Mouse (Mus musculus) embryonic facial prominence, embryonic 14.5 days (tissue): ENCODE measurements around the gene Krtap13-1. TPM values are rescaled to one million over a fixed set of nuclear protein-coding genes. Genes with fewer than 3 reads are reported as not detected.

Experiments
- polyA plus RNA-seq: library from polyadenylated mRNA; unstranded; fragments of >200 nt; fragmentation: Nextera tagmentation; extraction: Ambion mirVana; gene quantifications from 2 replicates; pipeline ENCODE4 v1.2.1, GENCODE M21; 2014

Gene Krtap13-1
- polyA plus RNA-seq, 1 experiment from 2014 or later: not detected

Other genes starting within 250 kb of the Krtap13-1 start
- gene Cldn17, start 221.9 kb upstream of the Krtap13-1 start, polyA plus RNA-seq: 0.41 TPM in 1 of 2 replicates, not detected in the other
- gene Cldn8, start 165.7 kb upstream of the Krtap13-1 start, polyA plus RNA-seq: 7.8 TPM in 2 replicates
- gene Krtap24-1, start 116.6 kb upstream of the Krtap13-1 start, polyA plus RNA-seq: 0.11 TPM in 1 of 2 replicates, not detected in the other
- gene 2310079G19Rik, start 101.2 kb upstream of the Krtap13-1 start, polyA plus RNA-seq: not detected in 2 replicates
- gene Krtap26-1, start 81.1 kb upstream of the Krtap13-1 start, polyA plus RNA-seq: 0.42 TPM in 1 of 2 replicates, not detected in the other
- gene Krtap27-1, start 57.2 kb upstream of the Krtap13-1 start, polyA plus RNA-seq: not detected in 2 replicates
- not detected in 2 replicates for gene 2310061N02Rik, start 20.9 kb upstream of the Krtap13-1 start, polyA plus RNA-seq
- 0.51 TPM in 1 of 2 replicates, not detected in the other for gene Krtap13, start 22.8 kb downstream of the Krtap13-1 start, polyA plus RNA-seq
- gene 2310034C09Rik, start 30.0 kb downstream of the Krtap13-1 start, polyA plus RNA-seq: 1.8 TPM in 1 of 2 replicates, not detected in the other
- gene 2310057N15Rik, start 45.3 kb downstream of the Krtap13-1 start, polyA plus RNA-seq: not detected in 2 replicates
- gene Gm5965, start 49.0 kb downstream of the Krtap13-1 start, polyA plus RNA-seq: not detected in 2 replicates
- not detected in 2 replicates for gene Gm20741, start 83.4 kb downstream of the Krtap13-1 start, polyA plus RNA-seq
- gene Krtap15, start 91.4 kb downstream of the Krtap13-1 start, polyA plus RNA-seq: not detected in 2 replicates
- not detected in 2 replicates for gene Krtap14, start 97.3 kb downstream of the Krtap13-1 start, polyA plus RNA-seq
- gene Krtap19-1, start 140.5 kb downstream of the Krtap13-1 start, polyA plus RNA-seq: not detected in 2 replicates
- not detected in 2 replicates for gene Krtap19-2, start 145.4 kb downstream of the Krtap13-1 start, polyA plus RNA-seq
- not detected in 2 replicates for gene Krtap19-3, start 149.2 kb downstream of the Krtap13-1 start, polyA plus RNA-seq
- not detected in 2 replicates for gene Krtap19-4, start 156.2 kb downstream of the Krtap13-1 start, polyA plus RNA-seq
- gene Krtap19-5, start 167.6 kb downstream of the Krtap13-1 start, polyA plus RNA-seq: not detected in 2 replicates
- gene Krtap19-9b, start 203.4 kb downstream of the Krtap13-1 start, polyA plus RNA-seq: not detected in 2 replicates
- not detected in 2 replicates for gene Krtap16-3, start 234.0 kb downstream of the Krtap13-1 start, polyA plus RNA-seq